Mouse (Mus musculus) thymus, postnatal 0 days (tissue): ENCODE results near the gene Mmgt2. TPM values are rescaled to one million over a fixed set of nuclear protein-coding genes. Genes with fewer than 3 reads are reported as not detected.
A peak's percentile ranks its signal among the peaks of the same experiment; 100 is the strongest.
"Not testable (repeated sequence)": the region's sequence is repeated elsewhere in the genome, so short reads cannot be mapped to it uniquely, and the experiment has no call there.

Experiments used
- DNase-seq: peaks from one replicate; pipeline ENCODE4 v3.0.0-alpha.2; 2015; ENCODE audit warnings: low spot score
- polyA plus RNA-seq: library from polyadenylated mRNA; unstranded; fragments of >200 nt; fragmentation: Nextera tagmentation; extraction: Ambion mirVana; gene quantifications from 2 replicates; pipeline ENCODE4 v1.2.1, GENCODE M21; 2015

Gene Mmgt2
- polyA plus RNA-seq, 1 experiment from 2014 or later: 54.3 TPM

DNA sequence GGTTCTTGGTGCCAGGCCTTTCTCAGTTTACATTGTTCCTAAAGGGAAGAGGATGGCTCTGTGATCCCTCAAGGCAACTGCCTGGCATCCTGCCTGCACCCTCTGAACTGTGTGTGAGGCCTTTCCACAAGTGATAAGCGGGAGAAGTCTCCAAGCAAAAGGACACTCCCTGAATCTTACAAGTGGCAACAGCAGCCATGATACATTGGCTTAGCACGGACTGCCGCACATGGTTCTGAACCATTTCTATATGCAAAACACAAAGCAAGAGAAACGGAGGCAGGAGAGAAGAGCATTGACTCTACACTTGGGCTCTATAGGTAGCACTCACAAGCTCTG lies 3.2 kb upstream of the Mmgt2 start:
- no peak for DNase-seq

DNA sequence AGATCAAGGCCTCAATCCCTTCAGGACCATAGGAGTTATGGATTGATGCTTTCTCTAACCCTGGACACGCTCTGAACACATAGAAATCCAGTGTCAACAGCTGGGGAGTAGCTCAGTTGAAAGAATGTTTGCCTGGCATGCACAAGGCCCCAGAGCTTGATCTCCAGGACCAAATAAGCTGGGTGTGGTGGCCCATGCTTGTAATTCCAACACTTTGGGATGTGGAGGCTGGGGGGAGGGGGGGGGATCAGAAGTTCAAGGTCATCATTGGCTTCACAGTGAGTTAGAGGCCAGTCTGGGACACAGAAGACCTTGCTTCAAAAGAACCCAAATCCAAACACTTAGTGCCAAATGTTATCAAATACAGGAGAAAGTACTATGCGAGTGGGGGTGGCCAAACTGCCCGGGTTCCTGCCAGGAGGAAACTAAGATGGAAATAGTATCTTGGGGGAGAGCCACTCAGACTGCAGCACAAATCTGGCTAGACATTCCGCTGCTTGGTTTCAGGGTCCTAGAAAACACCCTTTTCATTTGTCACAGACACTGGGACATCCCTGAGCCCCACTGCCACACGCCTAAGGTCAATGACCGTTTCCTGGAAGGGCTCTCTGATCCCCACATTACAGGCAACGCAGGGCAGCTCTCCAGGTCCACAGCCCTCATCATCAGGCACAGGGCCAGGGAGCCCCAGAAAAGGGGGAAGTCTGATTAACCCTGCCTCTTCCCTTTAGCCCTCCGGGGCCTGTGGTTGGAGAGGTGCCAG lies 2.6 kb upstream of the Mmgt2 start:
- no peak for DNase-seq

DNA sequence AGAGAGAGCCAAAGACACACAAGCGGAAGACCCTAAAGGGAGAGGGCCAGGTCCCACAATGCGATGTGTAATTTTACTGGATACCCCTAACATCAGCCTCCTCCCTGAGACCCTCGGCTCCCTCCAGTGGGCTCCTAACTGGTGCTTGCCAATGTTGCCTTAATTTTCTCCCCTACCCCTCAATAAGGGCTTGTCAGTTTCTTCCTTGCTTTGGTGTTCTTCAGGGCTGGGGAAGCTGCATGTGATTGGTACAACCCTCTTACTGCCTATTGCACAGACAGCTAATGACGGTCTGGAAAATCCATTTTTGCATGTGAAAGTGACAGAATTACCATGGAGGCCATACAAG lies 2.0 kb upstream of the Mmgt2 start:
- no peak for DNase-seq

DNA sequence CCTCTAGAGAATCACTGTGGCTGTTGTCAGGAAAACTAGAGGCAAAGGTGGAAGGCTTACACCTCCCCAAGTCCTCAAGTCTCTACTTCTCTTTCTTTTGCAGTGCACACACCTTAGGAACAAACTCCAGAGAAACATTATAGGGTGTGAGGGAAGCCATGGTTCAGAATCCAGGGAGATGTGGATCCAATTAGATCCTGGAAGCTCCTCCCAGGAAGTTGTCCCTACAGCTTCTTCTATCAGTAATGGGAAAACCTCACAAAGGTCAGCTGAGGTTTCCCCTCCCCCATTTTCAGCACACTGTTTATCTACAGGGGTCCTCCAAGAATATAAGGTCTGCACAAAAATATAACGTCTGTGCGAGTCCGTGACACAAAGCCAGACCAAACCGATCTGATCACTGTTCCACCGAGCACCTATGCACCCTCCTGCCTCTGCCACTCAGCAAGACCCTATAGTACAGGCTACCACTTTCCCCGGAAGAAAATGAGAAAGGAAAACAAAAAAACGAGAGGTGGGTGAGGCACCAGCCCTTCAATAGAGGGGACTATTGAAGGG lies 1.4 kb upstream of the Mmgt2 start:
- DNase-seq: no peak

DNA sequence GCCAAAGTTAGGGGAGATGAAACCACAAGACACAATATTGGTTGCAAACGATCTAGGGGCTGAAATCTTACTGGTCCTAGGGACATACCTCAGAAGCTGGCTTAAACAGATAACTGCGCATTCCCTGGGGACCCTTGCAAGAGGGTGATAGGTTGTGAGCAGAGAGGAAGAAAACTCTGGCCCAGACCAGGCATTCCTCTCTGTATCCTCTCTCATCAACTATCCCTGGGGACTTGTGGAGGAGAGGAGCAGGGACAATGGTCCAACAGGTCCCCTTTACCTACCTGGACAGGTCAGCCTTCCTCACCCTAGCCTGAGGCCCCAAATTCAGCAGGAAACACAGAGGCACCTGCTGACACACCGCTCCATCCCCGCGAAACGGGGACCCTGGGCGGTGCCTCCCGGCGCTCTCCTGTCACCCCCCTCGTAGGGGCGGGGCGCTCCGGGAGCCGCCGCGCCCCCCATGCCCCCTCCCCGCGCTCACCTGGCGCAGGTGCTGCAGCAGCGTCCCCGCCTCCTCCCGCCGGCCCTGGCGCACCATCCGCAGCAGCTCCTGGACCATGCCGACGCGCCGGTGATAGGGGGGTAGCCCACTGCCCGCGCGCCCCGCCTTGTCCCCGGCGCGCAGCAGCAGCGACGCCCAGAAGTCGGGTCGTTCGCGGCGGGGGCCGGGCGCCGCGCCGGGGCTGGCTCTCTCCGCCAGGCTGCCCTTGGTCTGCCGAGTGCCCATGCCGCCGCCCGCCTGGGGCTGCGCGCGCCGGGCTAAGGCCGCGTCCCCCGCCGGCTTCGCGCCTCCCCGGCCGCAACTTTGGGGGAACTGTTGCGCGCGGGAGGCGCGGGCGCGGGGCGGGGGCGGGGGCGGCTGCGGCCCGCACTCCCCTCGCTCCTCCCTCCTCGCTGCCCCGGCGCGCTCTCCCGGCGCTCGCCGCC lies 538 bp upstream of the Mmgt2 start, which contains the start of gene Lrrc75a:
Lrrc75a (minus strand) TSS at position 863 of the 930 bp plus-strand sequence.
- no peak for DNase-seq

DNA sequence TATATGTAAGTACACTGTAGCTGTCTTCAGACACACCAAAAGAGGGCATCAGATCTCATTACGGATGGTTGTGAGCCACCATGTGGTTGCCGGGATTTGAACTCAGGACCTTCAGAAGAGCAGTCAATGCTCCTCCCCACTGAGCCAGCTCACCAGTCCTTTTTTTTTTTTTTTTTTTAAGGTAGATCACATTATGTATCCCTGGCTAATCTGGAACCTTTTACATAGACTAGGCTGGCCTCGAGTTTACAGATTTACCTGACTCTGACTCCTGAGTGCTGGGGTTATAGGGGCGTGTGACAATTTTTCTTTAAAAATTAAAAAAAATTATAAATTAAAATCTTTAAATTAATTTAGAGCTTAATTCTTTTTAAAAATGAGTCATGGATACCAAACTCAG lies 1.3 kb downstream of the Mmgt2 start:
- not testable (repeated sequence) for DNase-seq

DNA sequence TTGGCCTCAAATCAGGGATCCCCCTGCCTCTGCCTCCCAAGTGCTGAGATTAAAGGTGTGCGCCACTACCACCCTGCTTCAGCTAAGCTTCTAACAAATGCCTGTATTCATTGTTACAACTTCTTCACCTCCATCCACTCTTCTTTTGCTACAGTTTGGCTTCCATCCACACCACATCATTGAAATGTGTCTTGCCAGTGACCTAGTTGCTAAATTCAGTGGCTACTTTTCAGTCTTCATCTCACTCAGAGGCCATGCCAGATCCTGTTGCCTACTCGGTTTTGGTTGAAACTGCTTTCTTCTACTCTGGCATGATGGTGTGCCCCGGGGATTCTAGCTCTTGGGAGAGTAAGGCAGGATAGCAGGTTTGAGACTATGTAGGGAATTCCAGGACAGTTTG lies 3.1 kb downstream of the Mmgt2 start:
- DNase-seq: no peak

DNA sequence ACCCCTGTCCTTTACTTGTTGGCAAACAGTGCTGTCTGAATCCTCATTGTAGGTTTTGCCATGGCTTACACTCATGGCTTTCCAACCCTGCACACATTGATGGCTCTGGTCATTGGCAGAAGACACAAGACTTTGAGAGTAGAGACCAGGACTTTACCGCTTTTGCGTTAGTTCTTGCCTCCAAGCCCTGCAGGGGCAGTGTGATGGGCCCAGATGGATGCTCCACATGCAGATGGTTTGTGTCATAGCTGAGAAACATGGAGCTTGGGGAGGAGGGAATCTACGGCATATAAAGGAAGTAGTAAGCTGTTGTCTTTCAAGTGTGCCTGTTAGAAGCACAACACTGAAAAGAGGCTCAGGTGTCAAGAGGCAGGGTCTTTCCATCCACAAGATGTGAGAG lies 3.6 kb downstream of the Mmgt2 start:
- no peak for DNase-seq

DNA sequence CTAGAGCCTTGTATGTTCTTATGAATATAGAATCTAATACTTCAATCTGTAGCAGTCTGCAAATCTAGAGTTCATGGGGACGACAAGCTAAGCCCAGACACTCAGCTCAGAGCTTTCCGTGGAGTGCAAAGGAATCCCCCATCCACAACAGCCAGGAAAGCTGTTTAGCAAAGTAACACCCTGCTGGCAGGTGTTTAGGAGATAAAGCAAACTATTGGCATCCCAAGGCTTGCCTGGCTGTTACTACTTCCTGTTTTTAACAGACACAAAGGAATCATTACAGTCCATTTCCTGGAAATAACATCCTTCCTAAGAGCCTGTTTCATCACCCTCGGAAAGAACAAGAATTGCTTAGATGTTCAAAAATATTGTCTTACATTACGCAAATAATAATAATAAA lies 12.4 kb downstream of the Mmgt2 start:
- DNase-seq: no peak

DNA sequence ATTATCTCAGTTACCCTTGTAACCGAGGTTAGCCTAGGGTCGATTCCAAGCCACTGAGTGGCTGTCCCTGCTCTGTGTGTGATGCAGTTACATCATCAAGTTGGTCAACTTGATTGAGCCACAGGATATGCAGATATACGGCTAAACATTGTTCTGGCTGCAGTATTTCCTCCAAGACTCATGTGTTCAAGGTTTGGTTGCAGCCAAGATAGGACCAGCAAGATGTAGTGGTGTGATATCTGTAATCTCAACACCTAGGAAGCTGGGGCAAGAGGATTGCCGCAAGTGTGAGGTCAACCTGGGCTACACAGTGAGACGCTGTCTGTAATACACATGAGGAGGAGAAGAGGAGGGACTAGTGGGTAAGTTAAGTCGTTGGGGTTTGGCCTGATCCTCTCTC lies 15.8 kb downstream of the Mmgt2 start:
- no peak for DNase-seq

DNA sequence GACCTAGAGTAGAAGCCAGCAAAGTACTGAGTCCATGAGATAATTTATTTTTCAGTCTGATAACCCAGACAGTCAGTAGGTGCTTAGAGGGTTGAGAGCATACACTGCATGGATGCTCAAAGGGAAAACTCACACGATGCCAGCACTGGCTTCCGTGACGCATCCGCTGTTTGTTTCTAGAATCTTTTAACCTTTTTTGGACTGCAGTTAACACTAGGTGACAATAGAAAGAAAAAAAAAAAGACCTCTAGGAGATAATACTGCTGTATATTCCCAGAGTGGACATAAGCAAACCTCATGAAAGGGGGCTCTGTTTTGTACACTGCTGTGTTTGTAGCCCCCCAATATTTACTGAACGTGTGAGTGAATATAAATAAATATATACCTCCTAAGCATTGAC lies 20.5 kb downstream of the Mmgt2 start:
- no peak for DNase-seq

DNA sequence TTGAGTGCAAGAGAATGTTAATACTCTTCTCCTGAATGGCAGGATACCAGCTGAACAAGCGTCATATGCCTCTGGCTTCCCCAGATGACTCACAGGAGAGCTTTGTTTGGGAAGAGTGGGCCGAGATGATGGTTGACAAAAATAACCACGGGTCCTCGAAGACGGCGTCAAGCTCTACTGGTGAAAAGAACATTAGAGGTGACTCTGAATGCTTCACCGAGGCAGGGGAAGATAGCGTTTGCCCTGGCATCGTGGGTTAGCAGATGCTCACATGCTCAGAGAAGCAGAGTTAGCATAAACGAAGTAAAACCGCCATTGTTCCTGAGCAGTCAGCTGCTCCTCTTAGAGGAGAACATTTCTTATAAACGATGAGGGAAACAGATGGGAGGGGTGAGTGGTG lies 21.0 kb downstream of the Mmgt2 start:
- no peak for DNase-seq

DNA sequence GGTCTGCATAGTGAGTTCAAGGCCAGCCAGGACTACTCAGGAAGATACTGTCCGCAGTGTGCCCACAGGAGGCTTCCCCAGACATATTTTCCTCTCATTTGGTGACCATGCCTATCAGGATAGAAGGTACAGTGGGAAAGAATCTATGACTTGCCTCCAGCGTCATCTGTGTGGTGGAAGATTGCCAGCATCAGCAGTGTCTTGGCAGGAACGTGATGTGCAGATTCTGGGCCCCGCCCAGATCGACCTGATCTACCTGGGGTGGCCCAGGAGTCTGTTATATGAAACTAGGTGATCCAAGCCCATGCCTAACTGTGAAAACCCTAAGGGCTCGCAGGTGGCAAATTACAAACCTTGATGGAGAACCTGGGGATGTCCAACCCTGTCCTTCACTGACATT lies 21.5 kb downstream of the Mmgt2 start:
- no peak for DNase-seq

DNA sequence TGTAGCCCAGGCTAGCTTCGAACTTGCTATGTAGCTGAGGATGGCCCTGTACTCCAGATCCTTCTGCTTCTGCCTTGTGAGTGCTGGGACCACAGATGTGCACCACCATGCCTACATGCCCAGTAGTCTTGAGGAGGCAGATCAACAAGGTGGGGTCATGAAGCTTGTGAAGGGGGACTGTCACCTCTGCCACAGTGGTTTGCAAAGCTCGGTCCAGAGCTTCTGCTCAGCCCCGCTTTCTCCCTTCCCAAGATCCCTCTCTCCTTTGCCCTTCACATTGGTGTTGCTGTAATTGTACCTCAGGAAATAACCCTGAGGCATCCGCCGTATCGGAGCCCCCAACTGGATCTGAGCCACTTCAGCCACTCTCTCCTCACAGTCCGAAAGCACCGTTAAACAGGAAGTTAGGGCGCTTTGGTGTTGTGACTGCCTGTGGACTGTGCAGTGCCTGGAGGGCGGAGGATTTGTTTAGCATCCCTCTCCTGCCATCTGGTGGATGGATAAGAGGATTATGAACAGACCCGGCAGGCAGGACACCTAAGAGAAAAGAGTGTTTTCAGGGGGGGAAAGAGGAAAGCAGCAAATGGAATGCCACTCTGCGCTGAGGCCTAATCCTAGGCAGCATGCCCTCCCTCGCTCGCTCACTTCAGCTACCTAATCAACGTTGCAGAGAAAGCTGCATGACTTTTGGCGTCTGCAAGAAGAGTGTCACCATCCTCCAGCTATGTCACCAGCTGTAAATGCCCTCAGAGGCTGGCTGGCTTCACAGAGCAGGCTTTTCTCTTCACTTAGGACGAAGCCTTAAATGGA lies 27.2 kb downstream of the Mmgt2 start:
- peak; percentile 78 for DNase-seq

DNA sequence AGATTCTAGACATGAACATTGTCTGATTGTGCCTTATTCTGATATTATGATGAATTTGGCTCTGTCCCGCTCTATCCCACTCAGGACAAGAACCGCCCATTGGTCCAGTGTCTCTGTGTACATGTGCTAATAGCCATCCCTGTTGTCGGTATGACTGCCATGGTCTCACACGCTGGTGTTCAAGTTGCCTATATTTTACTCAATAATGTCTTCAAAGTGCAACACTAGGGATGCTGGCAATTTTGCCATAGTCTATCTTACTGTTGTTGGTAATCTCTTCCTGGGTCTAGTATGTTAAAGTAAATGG lies 27.8 kb downstream of the Mmgt2 start:
- no peak for DNase-seq

DNA sequence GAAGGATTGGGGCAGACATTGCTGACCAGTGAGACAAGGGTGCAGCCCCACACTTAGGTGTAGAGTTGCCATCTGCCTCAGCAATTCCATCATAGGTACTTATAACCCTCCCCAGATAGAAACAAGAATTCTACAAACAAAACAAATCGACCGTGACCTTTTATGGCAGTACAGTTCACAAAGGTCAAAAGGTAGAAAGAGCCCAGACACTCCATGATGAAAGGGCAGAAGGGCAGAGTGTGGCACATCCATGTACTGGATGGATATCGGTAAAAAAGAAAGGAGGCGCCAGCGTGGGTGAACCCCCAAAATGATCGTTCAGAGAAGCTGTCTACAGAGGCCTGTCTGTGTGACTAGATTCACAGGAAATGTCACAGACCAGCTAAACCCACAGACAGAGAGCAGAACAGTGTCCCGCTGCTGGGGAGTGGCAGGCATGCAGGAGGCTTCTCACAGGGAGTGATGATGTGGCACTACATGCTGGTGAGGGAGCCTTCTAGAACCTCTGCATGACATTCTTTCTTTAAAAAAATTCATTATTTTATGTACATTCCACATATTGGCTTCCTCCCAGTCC lies 30.4 kb downstream of the Mmgt2 start:
- no peak for DNase-seq

DNA sequence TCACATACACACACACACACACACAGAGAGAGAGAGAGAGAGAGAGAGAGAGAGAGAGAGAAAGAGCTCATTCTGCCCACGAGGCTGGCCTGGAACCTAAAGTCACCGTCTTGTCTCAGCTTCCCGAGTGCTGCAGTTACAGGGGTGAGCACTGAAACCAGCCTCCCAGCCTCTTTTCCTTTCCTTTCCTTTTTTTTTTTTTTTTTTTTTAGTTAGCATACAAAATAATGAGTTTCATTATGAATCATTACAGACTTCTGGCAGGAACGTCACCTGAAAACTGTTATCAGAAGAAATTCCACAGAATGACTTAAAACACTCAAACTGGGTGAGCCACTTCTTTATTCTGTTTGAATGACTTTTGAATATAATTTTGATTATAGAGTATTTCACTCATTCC lies 31.5 kb downstream of the Mmgt2 start:
- no peak for DNase-seq

DNA sequence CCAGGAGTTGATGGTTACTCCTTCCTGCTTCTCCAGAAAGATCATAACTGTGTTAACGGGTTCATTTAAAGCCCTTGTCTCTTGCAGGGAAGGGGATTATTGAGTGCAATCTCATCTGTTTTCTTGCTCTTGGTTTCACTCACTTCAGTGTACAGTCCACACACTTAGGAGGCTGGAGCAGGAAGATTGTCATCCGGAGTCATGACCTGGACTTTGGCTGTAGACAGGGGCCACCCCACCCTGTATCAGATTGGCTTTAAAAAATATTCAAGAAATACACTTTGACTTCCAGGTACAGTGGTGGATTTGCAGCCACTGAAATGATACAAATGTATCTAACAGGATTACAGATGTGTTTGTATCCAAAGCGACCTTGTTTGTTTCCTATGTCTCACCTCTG lies 43.1 kb downstream of the Mmgt2 start:
- no peak for DNase-seq

DNA sequence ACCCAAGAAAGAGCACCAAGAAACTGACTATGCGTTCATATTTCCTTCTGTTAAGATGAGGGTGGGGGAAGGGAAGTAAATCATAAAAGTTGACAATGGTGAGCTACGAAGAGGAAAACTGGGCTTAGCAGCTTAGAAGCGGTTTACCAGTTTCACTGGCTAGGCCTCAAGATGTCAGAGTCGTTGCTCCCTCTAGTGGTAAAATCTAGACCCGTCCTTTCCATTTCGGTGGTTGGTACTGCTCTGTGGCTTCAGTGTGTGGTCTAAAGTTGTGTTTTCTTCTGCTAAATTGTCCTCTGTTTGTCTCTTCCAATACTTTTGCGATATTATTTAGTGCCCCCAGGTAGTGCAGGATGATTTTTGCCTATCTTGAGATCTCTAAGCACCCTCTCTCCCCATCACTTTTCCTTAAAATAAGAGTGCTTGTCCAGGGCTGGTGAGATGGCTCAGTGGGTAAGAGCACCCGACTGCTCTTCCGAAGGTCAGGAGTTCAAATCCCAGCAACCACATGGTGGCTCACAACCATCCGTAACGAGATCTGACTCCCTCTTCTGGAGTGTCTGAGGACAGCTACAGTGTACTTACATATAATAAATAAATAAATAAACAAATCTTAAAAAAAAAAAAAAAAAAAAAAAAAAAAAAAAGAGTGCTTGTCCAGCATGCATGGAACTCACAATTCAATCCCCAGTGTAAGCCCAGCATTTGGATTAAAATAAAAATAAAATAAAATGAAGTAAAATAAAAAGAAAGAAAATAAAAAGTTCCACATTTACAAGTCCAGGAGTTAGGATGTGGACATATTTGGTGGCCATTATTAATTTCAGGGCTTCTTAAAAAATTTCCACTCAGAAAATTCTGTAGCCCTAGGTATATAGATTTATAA lies 45.1 kb downstream of the Mmgt2 start:
- DNase-seq: peak; percentile 84

DNA sequence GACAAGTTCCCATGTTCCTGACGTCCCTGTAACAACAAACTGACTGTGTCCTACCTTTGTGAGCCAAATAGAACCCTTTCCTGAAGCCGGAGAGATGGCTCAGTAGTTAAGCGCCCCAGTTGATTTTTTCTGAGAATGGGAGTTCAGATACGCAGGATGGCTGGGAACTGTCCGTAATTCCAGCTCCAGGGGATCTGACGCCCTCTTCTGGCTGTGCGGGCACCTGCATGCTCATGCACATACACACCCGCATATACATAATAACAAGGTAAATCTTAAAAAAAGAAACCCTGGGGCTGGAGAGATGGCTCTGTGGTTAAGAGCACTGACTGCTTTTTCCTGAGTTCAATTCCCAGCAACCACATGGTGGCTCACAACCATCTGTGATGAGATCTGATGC lies 46.7 kb downstream of the Mmgt2 start:
- no peak for DNase-seq
